Mouse (Mus musculus) spleen, adult 2 months (tissue): ENCODE measurements around the gene Rmnd5b.

ENCODE experiments used
- CTCF ChIP-seq: fragments of 200-500 bp; IDR thresholded peaks from 2 replicates; pipeline ENCODE4 v1.5.1; 2011; ENCODE audit warnings: mild to moderate bottlenecking, inconsistent platforms; ENCODE audit not compliant: insufficient read depth, insufficient read length, insufficient replicate concordance; ENCODE audit errors: extremely low read depth
- POLR2A ChIP-seq: fragments of 200-500 bp; IDR thresholded peaks from 2 replicates; pipeline ENCODE4 v1.6.1; 2011; ENCODE audit warnings: low read depth, low read length, inconsistent platforms

- no peak for TF ChIP-seq CTCF
- no peak for TF ChIP-seq POLR2A
These were observed 26.2 kb upstream of the Rmnd5b start for GRCm38 (mm10) chr11:51661867-51662365.
